In genomic region chr3:153302376-153302775, GRCm38 (mm10) we compare ENCODE assay signal across 23 mouse cellular contexts.
"Had no signal": no experiment of that assay in that cellular context is flagged by ENCODE, and none has a peak within 500 bp of the region (broad histone marks: within the 10 kb centered on the region; RNA-seq: fewer than 3 reads in every experiment).

No protein-coding gene starts in this region.

- DNase-seq: kidney, adult 2 months; kidney, postnatal 25 days; left cerebral cortex, postnatal 4 days; lung, adult 18-20 months; lung, postnatal 10 days; lung, postnatal 36 days; retina, postnatal 1 day; right cerebral cortex, postnatal 25 days; thymus, adult 18-20 months; thymus, postnatal 36 days had no signal

- H3K27me3 ChIP-seq: limb, embryonic 12.5 days; limb, embryonic 15.5 days; lung, embryonic 15.5 days; megakaryocyte, embryonic 14.5 days; midbrain, embryonic 13.5 days; neural tube, embryonic 13.5 days had no signal

- H3K9me3 ChIP-seq: limb, embryonic 12.5 days; limb, embryonic 15.5 days; lung, embryonic 15.5 days; midbrain, embryonic 10.5 days; midbrain, embryonic 13.5 days; neural tube, embryonic 13.5 days had no signal

- H3K27ac ChIP-seq: kidney, postnatal 0 days; limb, embryonic 12.5 days; limb, embryonic 15.5 days; liver, embryonic 14.5 days; lung, embryonic 15.5 days; midbrain, embryonic 10.5 days; midbrain, embryonic 13.5 days; neural tube, embryonic 13.5 days had no signal

- H3K9ac ChIP-seq: limb, embryonic 12.5 days; limb, embryonic 15.5 days; liver, embryonic 14.5 days; lung, embryonic 15.5 days; midbrain, embryonic 13.5 days; neural tube, embryonic 13.5 days had no signal

- H3K4me1 ChIP-seq: limb, embryonic 12.5 days; limb, embryonic 15.5 days; lung, embryonic 15.5 days had no signal

- H3K4me3 ChIP-seq: limb, embryonic 12.5 days; limb, embryonic 15.5 days; lung, embryonic 15.5 days; megakaryocyte, embryonic 14.5 days; midbrain, embryonic 10.5 days; midbrain, embryonic 13.5 days; myocyte; neural tube, embryonic 13.5 days had no signal

- H3K36me3 ChIP-seq: limb, embryonic 12.5 days; limb, embryonic 15.5 days; lung, embryonic 15.5 days; midbrain, embryonic 10.5 days; midbrain, embryonic 13.5 days; neural tube, embryonic 13.5 days had no signal

- H3K4me2 ChIP-seq: limb, embryonic 12.5 days; limb, embryonic 15.5 days; liver, embryonic 11.5 days; lung, embryonic 15.5 days; midbrain, embryonic 13.5 days; neural tube, embryonic 13.5 days had no signal

- ATAC-seq: intestine, postnatal 0 days; midbrain, embryonic 13.5 days; midbrain, embryonic 16.5 days had no signal
